Mouse (Mus musculus): ENCODE measurements around the gene Ahsg. TPM values are rescaled to one million over a fixed set of nuclear protein-coding genes. Genes with fewer than 3 reads are reported as not detected.
A peak's percentile ranks its signal among the peaks of the same experiment; 100 is the strongest.

Ahsg gene
- polyA plus RNA-seq, 1 experiment = 0.14 TPM

DNA sequence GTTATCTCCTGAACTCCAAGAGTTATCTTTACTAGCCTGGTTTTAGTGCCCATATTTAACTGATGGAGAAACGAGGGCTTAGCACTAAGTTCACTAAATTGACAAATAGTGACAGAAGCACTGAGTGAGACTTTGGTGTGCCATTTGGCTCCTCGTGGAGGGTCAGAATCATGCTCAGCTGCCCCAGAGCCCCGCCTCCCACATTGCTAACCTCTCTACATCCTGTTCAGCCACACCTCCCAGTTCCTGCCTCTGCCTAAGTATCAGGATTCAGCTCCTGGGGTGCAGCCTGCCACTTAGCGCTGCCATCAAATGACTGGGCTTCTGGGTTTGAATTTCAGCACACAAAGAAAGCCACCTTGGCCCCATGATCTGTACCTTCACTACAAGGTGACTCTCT lies 5.7 kb upstream of the Ahsg start:
- no peak for DNase-seq (ENCODE audit: extremely low spot score in 1 of 2, low spot score in 1 of 2)

DNA sequence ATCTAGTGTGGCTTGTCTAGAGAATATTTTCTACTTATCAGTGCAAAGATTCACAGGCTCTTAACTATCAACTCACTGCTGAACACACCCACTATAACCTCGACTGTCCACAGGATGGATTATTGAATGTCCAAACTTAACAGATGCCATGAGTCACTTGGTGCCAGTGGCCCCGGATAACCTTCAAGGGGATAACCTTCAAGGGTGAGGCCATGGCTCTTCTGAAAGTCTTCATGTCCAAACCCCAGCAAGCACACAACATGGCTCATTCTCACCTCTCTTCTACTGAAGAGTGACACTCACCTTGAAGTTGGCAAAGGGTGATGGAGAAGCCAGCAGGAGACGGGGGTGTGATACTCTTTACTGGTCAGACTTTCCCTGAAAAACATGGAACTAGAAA lies 4.4 kb upstream of the Ahsg start:
- no peak for DNase-seq (ENCODE audit: extremely low spot score in 1 of 2, low spot score in 1 of 2)

DNA sequence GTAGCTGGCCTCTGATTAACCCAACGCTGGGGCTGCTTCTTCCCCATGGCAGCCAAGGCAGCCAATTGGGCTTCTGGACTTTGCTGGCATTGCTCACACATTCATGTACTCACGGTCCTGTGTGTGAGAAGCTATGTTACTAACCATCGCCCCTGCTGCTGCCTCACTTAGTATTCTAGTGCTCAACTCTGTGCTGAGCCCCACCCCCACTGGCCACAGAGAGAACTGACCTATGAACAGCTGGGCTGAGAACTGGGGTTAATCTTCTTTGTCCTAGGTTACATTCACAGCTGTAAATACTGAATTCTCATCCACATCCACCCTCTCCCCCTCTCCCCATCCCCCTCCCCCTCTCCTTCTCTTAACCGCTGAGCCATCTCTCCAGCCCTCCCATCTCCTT lies 2.2 kb upstream of the Ahsg start:
- no peak for DNase-seq (ENCODE audit: extremely low spot score in 1 of 2, low spot score in 1 of 2)

DNA sequence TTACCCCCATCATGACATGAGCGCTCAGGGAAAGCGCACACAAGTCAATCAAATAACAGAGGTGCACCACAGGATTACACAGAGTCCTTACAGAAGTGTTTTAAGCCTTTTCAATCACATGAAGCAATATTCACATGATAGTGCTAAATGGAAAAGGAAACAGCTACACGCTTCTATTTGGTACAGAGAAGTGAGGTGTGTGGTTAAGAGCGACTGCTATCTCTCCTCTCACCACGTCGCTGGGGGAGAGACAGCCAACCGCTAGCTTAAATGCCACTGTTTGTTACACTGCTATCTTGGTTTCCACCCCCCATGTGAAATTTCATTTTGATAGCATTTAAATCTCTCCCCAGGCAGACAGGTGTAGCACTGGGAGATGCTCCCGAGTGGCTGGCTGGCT lies 1.4 kb upstream of the Ahsg start:
- no peak for DNase-seq (ENCODE audit: extremely low spot score in 1 of 2, low spot score in 1 of 2)

DNA sequence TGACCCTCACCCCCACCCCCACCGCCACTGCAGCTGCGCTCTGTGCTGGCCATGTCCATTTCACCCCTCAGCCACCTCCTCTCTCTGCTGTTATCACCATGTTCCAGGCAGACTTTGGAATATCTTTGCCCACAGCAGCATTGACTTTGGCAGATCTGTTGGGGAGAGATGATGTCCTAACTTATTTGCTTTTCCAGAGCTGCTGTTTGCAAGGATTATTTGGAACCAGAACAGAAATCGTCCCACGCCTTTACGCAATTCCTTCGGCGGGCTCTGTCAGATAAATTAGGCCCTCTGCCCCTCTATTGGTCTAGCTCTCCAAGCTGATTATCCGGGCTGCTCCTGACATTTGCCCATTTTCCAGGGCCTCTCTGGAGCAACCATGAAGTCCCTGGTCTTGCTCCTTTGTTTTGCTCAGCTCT lies 667 bp downstream of the Ahsg start:
- DNase-seq (ENCODE audit: extremely low spot score in 1 of 2, low spot score in 1 of 2) = no peak

DNA sequence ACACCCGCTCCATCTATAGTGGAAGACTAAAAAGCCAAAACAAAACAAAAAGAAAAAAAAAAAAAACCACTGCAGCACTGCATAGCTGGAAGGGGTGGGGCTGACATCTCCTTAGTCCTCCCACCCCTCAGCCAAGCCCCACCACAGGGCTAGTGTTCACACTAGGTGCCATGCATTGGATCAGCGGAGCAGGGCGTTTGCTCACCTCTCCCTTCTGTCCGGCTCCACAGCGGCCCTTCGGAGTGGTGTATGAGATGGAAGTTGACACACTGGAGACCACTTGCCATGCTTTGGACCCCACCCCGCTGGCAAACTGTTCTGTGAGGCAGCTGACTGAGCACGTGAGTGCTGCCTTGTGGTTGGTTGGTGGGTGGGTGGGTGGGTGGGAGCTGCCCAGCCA lies 3.0 kb downstream of the Ahsg start:
- no peak for DNase-seq (ENCODE audit: extremely low spot score in 1 of 2, low spot score in 1 of 2)

DNA sequence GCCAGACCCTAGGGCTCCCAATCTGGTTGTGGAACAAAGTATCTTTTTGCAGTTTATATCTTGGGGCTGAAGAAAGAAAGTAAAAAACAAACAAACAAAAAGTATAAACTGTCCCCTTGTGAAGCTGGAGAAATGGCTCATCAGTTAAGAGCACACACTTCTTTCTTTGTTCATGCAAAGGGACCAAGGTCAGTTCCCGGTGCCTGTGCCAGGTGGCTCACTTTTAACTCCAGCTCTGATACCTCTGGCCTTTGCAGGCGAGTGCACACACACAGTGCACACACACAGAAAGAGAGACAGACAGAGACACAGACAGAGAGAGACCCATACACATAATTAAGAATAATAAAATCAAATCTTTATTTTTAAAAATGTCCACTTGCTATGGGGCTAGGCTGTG lies 5.5 kb downstream of the Ahsg start:
- no peak for DNase-seq (ENCODE audit: extremely low spot score in 1 of 2, low spot score in 1 of 2)

DNA sequence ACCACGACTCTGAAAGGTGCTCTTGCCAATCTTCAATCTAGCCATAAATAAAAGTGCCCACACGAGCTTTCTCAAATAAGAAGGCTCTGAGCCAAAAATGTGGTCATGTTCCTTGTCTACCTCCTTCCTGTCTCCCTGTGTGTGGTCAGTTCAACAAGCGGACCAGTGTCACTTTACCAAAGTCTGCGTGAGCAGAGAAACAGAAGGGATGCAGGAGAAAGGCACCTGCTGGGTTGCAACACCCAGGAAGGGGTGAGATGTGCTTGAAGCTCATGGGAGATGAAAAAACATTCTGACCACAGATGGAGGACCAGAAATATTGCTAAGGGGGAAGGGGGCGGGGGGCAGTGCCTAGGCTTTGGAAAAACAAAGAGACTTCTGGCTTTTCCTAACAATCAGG lies 8.3 kb downstream of the Ahsg start:
- DNase-seq (ENCODE audit: extremely low spot score in 1 of 2, low spot score in 1 of 2) = no peak

DNA sequence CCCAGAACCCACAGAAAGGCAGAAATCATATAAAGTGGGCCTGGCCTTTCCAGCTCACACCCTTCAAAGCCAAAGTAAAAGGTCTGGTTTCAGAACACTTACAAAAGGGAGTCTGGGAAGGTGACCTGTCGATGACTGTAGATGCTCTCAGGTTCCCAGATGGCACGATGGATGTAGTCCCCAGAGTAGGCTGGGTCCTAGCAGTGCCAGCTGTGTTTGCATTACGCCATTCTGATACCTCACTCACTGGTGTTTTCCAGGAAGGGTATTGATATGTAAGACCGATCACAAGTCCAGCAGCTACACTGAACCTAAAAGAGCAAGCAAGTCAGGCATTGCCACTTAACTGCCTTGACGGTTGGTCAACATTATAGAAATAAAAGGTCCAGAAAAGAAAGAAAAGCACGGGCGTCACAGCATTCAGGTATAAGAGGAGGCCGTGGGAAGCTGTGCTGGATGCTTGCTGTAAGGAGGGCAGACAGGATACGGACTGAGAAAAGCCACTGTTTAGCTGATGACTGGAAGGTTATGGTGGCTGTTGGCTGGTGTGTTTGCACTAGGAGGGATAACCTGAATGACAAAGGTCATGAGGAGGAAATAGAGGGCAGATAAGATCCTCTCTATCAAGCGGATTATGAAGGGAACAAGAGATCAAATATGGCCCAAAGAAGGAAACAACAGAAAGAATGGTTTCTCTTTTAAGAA lies 8.9 kb downstream of the Ahsg start:
- no peak for DNase-seq (ENCODE audit: extremely low spot score in 1 of 2, low spot score in 1 of 2)

DNA sequence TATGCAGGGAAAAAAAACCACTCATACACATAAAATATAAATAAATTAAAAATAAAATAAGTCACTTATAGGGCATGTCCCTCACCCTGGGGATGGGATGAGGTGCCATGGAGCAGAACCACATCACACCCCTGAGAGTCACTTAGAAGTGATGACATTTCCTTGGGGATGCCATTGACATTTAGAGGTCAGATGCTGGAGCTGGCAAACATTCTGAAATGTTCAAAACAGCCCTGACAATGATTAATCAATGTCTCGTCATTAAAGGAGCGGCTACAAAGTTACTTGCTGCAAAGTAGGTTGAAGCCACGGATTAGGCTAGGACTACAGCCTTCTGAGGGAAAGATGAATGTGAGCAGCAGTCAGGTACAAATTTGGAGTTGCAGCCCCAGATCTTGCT lies 10.2 kb downstream of the Ahsg start:
- DNase-seq (ENCODE audit: extremely low spot score in 1 of 2, low spot score in 1 of 2) = no peak

DNA sequence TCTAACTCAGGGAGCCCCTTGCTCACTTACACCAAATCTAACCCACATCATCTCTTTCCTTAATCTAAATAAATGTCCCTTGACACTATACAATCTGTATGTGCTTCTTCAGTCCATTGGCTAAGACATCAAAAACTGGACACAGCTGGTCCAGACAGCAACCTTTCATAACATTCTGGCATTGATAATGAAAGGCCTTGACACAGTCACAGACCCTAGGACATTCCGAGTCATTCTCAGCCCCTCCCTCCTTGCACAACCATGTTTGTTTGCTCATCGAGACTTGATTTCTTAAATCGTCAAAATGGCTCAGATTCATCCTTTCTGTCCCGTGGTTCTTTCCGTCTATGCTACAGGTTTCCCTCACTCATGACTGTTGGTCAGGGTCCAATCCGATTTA lies 18.2 kb downstream of the Ahsg start:
- DNase-seq (ENCODE audit: extremely low spot score in 1 of 2, low spot score in 1 of 2) = no peak

DNA sequence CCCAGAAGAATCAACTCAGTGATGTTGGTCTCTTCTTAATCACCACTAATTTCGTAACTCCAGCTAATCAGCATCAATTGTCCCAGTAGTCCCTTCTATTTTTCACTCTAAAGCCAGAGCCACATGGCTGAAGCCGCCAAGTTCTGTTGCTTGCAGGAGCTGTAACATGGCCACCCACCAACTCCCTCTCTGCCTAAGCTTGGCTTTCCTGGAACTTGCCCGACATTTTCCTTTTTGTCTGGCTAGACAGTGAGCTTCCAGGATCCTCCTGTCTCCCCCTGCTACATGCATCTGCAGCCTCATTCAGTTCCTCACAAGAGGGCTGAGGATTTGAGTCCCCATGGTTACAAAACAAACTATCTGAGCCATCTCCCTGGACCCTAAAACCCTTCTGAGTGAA lies 20.9 kb downstream of the Ahsg start:
- peak in 1 of 2 experiments; percentile 48 for DNase-seq (ENCODE audit: extremely low spot score in 1 of 2, low spot score in 1 of 2)

DNA sequence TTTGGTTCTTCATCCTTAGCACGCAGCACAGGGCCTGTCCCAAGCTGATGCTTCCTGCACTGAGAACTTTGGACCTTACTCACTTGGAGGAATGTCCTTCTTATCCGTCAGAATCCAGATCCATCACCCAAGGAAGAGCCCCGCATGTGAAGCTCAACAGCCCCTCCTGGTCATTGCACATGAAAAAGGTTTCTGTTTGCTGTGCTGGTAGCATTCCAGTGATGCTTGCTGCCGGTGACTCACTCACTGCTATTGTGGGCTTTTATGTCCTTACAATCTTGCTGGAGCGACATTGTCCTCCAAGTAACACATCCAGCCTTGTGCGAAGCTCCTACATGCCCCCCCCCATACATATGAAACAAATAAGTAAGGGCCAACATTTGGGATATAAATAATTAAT lies 21.8 kb downstream of the Ahsg start:
- no peak for DNase-seq (ENCODE audit: extremely low spot score in 1 of 2, low spot score in 1 of 2)

DNA sequence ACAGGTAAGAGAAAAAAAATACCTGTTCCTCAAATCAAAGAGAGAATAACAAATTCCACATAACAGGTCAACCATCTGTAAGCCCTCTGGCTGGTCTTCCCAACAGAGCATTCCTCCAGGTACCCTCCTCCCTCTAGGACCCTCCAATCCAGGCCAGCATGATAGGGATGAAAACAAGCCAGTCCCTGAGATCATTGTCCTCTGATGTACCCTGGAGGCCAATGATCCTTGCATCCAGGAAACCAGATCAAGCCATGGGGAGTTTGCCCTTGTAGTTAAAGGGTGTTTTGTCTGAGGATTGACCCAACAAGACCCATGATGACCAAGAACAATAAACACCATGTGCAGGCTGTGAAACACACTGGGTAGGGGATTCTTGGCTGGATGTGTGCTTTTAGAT lies 23.2 kb downstream of the Ahsg start:
- no peak for DNase-seq (ENCODE audit: extremely low spot score in 1 of 2, low spot score in 1 of 2)

DNA sequence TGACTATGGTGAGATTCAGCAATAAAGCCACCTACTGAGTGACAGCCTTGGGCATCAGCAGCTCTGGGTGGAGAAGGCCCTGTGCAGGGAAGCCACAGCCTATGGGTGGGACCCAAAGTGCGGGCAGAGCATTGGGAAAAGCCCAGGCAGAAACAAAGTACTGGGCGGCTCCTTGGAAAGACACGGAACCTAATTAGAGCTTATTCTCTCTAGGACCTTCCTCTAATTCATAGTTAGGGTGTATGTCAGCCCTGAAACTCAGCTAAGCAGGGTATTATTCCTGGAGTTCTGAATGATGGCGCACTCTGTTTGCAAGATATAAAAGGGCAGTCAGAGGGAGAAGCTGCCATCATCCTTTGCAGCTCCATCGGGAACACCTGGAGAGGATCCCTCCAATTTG lies 27.0 kb downstream of the Ahsg start, which contains the start of gene Fetub:
Fetub (plus strand) TSS at position 301 of the 400 bp plus-strand sequence.
- no peak for DNase-seq (ENCODE audit: extremely low spot score in 1 of 2, low spot score in 1 of 2)

DNA sequence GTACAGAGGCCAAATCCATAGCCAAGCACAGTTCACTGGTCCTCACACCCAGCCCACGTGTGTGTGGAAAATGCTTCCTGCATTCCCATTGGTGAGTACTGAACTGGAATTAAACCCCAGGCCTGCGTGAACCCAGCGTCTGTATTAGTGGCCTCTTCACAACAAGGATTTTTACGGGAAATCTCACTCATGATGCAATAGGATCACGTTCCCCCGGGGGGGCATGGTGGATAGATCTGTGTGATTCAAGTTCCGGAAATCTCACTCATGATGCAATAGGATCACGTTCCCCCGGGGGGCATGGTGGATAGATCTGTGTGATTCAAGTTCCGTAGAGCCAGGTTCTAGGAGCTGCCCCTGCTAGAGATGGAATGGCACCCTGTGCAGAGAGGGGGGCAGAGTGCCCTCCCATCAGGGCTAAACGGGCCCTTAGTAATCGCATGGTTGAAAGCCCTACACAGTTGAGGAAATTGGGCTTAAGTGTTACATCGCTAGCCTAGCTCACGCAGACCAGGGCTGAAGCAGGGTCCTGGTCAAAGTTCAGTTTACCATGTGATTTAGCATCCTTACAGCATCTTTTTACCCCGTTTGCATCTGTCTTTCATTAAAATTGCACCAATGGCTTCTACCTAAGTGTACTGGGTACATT lies 27.7 kb downstream of the Ahsg start:
- DNase-seq (ENCODE audit: extremely low spot score in 1 of 2, low spot score in 1 of 2) = no peak

DNA sequence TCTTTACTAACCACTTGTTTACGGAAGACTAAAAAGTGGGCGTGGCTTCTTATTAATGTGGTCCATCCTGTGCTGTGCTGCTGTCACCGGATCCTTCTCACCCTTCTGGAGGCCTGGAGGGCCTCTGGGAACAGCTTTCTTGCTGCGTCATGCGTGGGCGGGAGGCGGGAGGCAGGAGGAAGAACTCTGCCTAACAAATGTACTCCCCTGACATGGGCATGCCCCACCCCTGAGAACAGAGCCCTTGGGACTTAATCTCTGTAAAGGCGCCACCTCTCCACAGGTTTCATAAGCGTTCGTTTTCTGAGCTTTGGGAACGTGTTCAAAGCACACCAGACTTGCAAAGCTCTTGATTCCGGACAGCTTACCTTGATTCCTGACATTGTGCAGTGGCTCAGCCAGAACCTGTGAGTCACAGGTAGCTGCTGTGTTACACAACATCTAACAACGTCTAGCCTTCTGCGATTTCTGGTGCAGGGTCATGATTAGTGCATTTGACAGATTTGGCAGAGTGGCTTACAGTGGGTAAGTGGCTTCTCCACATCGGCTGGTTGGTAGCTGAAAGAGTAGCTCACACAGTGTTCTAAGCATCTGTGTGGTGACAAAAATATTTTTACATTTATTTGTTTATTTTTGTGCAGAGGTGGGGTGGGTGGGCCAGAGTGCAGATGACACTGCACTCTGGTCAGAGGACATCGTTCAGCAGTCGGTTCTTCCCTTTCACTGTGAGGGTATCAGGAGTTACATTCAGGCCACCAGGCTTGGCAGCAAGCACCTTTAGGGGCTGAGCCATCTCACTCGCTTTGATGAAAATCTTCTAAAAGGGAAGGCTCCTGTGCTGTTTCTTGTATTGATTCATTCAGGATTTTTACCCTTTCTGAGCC lies 29.1 kb downstream of the Ahsg start:
- no peak for DNase-seq (ENCODE audit: extremely low spot score in 1 of 2, low spot score in 1 of 2)

DNA sequence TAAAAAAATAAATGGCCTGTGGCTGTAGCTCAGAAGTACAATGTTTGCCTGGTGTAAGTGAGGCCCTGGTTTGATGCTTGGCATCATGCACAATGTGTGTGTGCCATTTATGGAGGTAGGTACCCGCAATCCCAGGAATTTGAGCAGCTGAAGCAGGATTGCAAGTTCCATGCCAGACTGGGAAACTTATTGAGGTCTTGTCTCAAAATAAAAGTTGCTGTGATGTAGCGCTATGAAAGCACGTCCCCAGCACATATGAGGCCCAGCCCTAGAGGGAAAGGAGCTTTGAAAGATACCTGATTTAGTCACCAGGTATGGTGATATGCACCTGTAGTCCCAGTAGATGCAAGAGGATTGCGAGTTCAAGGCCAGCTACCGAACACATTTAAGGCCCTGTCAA lies 30.7 kb downstream of the Ahsg start:
- no peak for DNase-seq (ENCODE audit: extremely low spot score in 1 of 2, low spot score in 1 of 2)

DNA sequence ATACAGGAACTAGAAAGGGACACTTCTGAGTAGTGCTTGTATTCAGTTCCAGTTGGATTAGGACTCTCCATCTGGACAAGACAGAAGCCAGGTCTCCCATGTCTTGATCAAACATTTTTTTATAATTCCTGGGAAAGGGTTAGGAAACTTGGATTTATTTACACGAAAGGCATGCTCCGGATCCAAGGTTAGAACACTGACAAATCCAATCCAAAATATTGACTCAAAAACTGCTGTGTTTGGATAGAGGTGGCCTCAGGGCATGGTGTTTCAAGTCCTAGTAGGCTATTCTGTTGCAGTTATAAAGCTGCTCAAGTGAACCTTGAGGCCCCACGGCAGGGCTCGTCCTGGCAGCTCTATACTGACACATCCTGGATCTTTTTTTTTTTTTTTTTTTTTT lies 31.4 kb downstream of the Ahsg start:
- DNase-seq (ENCODE audit: extremely low spot score in 1 of 2, low spot score in 1 of 2) = no peak

DNA sequence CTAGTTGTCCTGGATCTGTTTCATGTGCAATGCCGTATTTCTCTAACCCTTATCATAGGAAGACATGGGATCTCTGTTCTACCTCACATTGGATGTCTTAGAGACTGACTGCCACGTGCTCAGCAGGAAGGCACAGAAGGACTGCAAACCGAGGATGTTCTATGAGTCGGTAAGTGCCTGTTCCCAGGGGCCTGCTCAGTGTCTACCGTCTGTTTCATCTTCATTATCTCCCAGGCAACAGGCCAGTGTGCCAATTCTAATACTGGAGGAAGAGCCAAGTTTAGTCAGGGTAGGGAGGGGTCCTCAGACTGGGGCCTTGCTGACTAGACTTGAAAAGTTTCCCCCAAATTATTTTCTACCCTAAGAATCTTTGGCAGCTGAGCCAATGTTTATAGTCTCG lies 38.5 kb downstream of the Ahsg start:
- DNase-seq (ENCODE audit: extremely low spot score in 1 of 2, low spot score in 1 of 2) = peak in 1 of 2 experiments; percentile 8

DNA sequence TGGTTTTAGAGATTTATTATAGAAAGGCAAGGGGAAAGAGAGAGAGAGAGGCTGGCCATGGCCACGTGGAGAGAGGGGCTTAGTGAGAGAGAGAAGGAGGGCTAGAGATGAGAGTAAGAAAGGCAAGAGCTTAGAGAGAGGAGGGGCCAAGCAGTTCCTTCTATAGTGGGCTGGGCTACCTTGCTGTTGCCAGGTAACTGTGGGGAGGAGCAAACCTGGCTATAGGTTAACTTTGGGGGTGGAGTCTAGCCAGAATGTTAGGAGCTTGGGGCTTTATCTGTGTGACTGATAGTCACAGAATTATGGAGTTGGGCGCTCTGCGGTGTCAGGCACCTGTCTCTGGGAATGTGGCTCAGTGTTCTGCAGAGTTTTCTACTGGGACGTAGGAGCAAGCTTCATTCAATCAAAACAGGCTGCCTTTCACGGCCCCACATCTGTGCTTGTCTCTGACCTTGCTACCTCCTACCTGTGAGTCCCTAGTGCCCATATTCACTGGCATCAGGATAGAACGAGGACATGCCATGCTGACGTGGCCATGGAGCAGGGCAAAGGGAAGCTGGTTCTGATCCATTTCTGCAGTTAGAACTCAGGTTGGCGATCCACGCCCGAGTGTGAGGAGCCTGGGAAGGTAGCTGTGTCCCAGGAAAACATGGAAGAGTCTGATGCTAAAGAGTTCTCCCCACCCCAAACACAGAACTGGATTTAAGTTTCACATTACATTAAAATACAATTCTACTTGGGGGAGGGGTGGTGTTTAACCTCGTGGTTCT lies 40.5 kb downstream of the Ahsg start:
- DNase-seq (ENCODE audit: extremely low spot score in 1 of 2, low spot score in 1 of 2) = no peak

All from frontal cortex, adult 2 months (tissue).